Mouse (Mus musculus): Measurements from ENCODE around the gene Birc6.

Birc6 gene

DNA sequence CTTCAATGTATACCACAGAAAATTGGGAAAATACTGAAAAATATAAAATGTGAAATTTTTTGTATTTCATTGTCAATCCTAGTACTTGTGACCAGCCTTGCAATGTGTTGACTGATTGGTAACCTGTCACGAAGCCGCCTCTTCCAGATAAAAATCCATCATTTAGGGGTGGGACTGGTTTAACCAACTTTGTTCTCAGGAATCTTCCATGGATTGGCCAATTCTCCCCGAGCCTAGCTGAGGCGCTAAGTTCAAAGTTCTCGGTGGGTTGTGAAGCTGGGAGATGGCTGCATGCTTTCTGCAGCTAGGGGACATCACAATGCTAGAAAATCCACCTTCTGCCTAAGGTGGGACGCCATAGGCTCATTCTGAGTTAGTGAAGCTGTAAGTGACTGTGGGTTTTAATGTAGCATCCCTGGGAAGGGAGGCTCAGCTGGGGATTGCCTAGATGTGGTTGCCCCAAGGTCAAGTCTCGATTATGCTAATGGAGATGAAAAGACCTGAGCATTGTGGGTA is 179.6 kb downstream of the Birc6 start:
- no peak for DNase-seq (ENCODE audit: low read depth, low spot score)

- DNase-seq (ENCODE audit: low read depth, low spot score): no peak
Observed at GRCm38 (mm10) chr17:74710731-74711130, 182.6 kb downstream of the Birc6 start.

- DNase-seq (ENCODE audit: low read depth, low spot score): no peak
Observed at GRCm38 (mm10) chr17:74711627-74712026, 183.5 kb downstream of the Birc6 start.

- no peak for DNase-seq (ENCODE audit: low read depth, low spot score)
Observed at GRCm38 (mm10) chr17:74715128-74715527, 187.0 kb downstream of the Birc6 start.

DNA sequence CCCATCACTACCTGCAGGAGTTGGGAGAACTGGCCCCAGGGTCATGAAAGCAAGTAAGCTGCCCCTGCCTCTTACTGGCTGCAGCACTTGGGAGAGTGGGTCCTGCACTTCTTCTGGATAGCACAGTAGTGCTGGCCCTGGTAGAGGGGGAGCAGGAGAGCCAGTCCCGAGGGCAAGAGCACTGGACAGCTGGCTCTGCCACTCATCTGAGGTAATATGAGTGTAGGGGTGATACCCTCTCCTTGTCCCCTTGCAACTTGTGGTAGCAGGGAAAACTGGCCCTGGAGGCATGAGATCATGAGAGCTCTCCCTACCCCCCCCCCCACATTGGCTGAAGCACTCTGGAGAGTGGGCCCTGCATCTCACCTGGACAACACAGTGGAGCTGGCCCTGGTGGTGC is 187.6 kb downstream of the Birc6 start:
- DNase-seq (ENCODE audit: low read depth, low spot score): no peak

- no peak for DNase-seq (ENCODE audit: low read depth, low spot score)
Observed at GRCm38 (mm10) chr17:74716643-74717042, 188.5 kb downstream of the Birc6 start.

GRCm38 (mm10) chr17:74717091-74717617 is 189.1 kb downstream of the Birc6 start:
- no peak for DNase-seq (ENCODE audit: low read depth, low spot score)

DNA sequence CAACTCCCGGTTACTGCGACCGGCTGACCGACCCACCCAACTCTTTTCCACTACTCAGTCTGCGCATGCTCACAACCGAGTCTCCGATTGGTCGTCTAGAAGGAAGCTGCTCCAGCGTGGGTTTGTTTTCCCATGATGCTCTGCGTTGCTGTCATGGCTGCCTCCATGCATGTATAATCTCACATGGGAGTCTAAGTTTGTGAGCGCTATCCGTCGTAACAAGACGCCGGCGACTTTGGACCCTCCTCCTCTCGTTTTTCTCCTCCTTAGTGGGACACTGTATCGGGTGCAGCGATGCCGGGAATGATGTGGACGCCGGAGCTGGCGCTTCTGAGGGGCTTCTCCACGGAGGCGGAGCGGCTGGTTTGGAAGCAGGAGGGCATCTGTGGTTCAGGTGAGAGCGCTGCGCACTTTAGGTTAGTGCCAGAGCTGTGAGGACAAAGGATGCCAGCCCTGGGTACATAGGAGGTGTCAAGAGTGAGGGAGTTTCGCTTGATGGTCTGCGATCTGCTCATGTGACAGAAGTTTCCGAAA is 189.6 kb downstream of the Birc6 start, which contains the start of gene Ttc27:
TSS of gene Ttc27 (plus strand) at position 115 of the 534 bp plus-strand sequence.
- peak; percentile 95 for DNase-seq (ENCODE audit: low read depth, low spot score)

- DNase-seq (ENCODE audit: low read depth, low spot score): peak; percentile 56
Observed at GRCm38 (mm10) chr17:74732872-74733271, 204.8 kb downstream of the Birc6 start.

DNA sequence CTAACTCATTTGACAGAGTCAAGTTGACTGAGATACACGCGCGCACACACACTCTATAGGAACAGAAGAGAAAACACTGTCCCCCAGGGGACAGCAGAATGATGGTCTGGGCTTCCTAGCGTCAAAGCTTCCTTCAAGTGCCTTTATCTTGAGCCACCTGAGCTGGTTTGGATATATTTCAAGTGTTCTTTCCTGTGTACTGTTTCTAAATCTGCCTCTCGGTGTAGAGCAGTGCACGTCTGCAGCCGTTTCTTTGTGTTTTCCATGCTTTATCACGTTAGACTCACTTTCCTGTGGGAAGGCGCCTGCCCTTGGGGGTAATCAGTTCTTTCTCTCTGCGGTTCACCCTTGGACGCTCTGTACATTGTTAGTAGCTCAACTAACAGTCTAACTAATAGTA is 207.3 kb downstream of the Birc6 start:
- no peak for DNase-seq (ENCODE audit: low read depth, low spot score)

DNA sequence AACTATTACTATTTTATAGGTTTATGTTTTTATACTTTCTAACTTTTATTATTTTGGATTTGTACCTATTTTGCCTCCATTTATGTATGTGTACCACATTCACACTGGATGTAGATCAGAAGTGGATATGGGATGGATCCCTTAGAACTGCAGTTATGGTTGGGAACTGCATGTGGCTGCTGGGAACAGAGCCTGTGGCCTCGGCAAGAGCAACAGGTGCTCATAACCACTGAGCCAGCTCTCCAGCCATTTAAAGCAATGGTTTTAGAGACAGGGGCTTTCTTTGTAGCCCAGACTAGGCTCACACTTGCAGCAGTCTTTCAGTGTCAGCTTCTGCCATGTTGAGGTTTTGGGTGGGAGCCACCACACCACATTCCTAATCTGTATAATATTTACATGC is 221.6 kb downstream of the Birc6 start:
- DNase-seq (ENCODE audit: low read depth, low spot score): no peak

- no peak for DNase-seq (ENCODE audit: low read depth, low spot score)
Observed at GRCm38 (mm10) chr17:74751026-74751425, 222.9 kb downstream of the Birc6 start.

Data from A20 (cell line).